Mouse (Mus musculus): Measurements from ENCODE around the gene Gadd45gip1. TPM values are rescaled to one million over a fixed set of nuclear protein-coding genes. Genes with fewer than 3 reads are reported as not detected.

Gadd45gip1 gene
- polyA plus RNA-seq, 1 experiment from 2014 or later = 45.1 TPM

GRCm38 (mm10) chr8:84787523-84788302 lies 43.6 kb upstream of the Gadd45gip1 start:
- no peak for ATAC-seq (ENCODE audit: low FRiP score)
- Histone ChIP-seq H3K27ac (replicated peaks) (no peak overlapping the region), H3K27me3 (replicated peaks) (peaks cover 91% of the 10 kb centered on the region), H3K9me3 (replicated peaks) (no peaks in the 10 kb centered on the region), H3K4me3 (replicated peaks) (no peak overlapping the region), H3K36me3 (no peaks in the 10 kb centered on the region), H3K4me2 (no peak overlapping the region), H3K9ac (replicated peaks) (no peak overlapping the region), H3K4me1 (peaks cover 85% of the 10 kb centered on the region)
- 23% methylated on average over 14 of the region's 14 CpGs for WGBS

GRCm38 (mm10) chr8:84788896-84789295 lies 42.4 kb upstream of the Gadd45gip1 start:
- H3K36me3 ChIP-seq = no peaks in the 10 kb centered on the region
- H3K27ac ChIP-seq (replicated peaks) = peak overlapping the region; percentile 54
- ATAC-seq (ENCODE audit: low FRiP score) = no peak
- peaks cover 88% of the 10 kb centered on the region for H3K4me1 ChIP-seq
- H3K4me3 ChIP-seq (replicated peaks) = no peak overlapping the region
- H3K27me3 ChIP-seq (replicated peaks) = peaks cover 90% of the 10 kb centered on the region
- peak overlapping the region; percentile 24 for H3K4me2 ChIP-seq
- no peaks in the 10 kb centered on the region for H3K9me3 ChIP-seq (replicated peaks)
- H3K9ac ChIP-seq (replicated peaks) = no peak overlapping the region
- WGBS = 25% methylated on average over 11 of the region's 11 CpGs

GRCm38 (mm10) chr8:84789345-84789744 lies 42.0 kb upstream of the Gadd45gip1 start:
- Histone ChIP-seq H3K9me3 (replicated peaks) (no peaks in the 10 kb centered on the region), H3K27ac (replicated peaks) (peak overlapping the region; percentile 54), H3K4me3 (replicated peaks) (no peak overlapping the region), H3K36me3 (no peaks in the 10 kb centered on the region), H3K9ac (replicated peaks) (no peak overlapping the region), H3K27me3 (replicated peaks) (peaks cover 90% of the 10 kb centered on the region), H3K4me2 (peak overlapping the region; percentile 24), H3K4me1 (peaks cover 86% of the 10 kb centered on the region)
- ATAC-seq (ENCODE audit: low FRiP score) = no peak
- WGBS = 50% methylated on average over 5 of the region's 5 CpGs

GRCm38 (mm10) chr8:84789855-84790486 lies 41.4 kb upstream of the Gadd45gip1 start:
- Histone ChIP-seq H3K4me2 (peak overlapping the region; percentile 24; the same call in 1 of the 2 replicates), H3K27ac (replicated peaks) (peak overlapping the region; percentile 54), H3K9me3 (replicated peaks) (no peaks in the 10 kb centered on the region), H3K9ac (replicated peaks) (no peak overlapping the region), H3K4me1 (peaks cover 86% of the 10 kb centered on the region), H3K4me3 (replicated peaks) (no peak overlapping the region), H3K36me3 (no peaks in the 10 kb centered on the region), H3K27me3 (replicated peaks) (peaks cover 89% of the 10 kb centered on the region)
- WGBS = 65% methylated on average over 9 of the region's 9 CpGs
- ATAC-seq (ENCODE audit: low FRiP score) = 0 out of 2 replicates have a peak, but pooled peaks have one; percentile 4

GRCm38 (mm10) chr8:84790537-84790936 lies 40.8 kb upstream of the Gadd45gip1 start:
- H3K36me3 ChIP-seq = no peaks in the 10 kb centered on the region
- peaks cover 87% of the 10 kb centered on the region for H3K4me1 ChIP-seq
- ATAC-seq (ENCODE audit: low FRiP score) = no peak
- H3K27ac ChIP-seq (replicated peaks) = peak overlapping the region; percentile 35
- H3K9ac ChIP-seq (replicated peaks) = no peak overlapping the region
- H3K27me3 ChIP-seq (replicated peaks) = peaks cover 91% of the 10 kb centered on the region
- 64% methylated on average over 2 of the region's 2 CpGs for WGBS
- no peak overlapping the region for H3K4me3 ChIP-seq (replicated peaks)
- no peak overlapping the region for H3K4me2 ChIP-seq
- no peaks in the 10 kb centered on the region for H3K9me3 ChIP-seq (replicated peaks)

GRCm38 (mm10) chr8:84792429-84792947 lies 38.8 kb upstream of the Gadd45gip1 start:
- Histone ChIP-seq H3K27ac (replicated peaks) (peak overlapping the region; percentile 86), H3K27me3 (replicated peaks) (peaks cover 91% of the 10 kb centered on the region), H3K4me1 (peaks cover 80% of the 10 kb centered on the region), H3K4me2 (no peak overlapping the region), H3K9me3 (replicated peaks) (no peaks in the 10 kb centered on the region), H3K36me3 (no peaks in the 10 kb centered on the region), H3K9ac (replicated peaks) (no peak overlapping the region), H3K4me3 (replicated peaks) (no peak overlapping the region)
- 77% methylated on average over 12 of the region's 12 CpGs for whole genome bisulfite sequencing
- no peak for ATAC-seq (ENCODE audit: low FRiP score)

GRCm38 (mm10) chr8:84793134-84793533 lies 38.2 kb upstream of the Gadd45gip1 start:
- H3K4me3 ChIP-seq (replicated peaks) = no peak overlapping the region
- H3K9ac ChIP-seq (replicated peaks) = 0 out of 2 replicates have a peak overlapping the region, but pooled peaks have one; percentile 1
- peaks cover 92% of the 10 kb centered on the region for H3K27me3 ChIP-seq (replicated peaks)
- peak overlapping the region; percentile 36 for H3K4me2 ChIP-seq
- WGBS = 77% methylated on average over 9 of the region's 9 CpGs
- peaks cover 79% of the 10 kb centered on the region for H3K4me1 ChIP-seq
- H3K36me3 ChIP-seq = no peaks in the 10 kb centered on the region
- no peak for ATAC-seq (ENCODE audit: low FRiP score)
- H3K9me3 ChIP-seq (replicated peaks) = no peaks in the 10 kb centered on the region
- H3K27ac ChIP-seq (replicated peaks) = peak overlapping the region; percentile 86

GRCm38 (mm10) chr8:84793791-84794485 lies 37.4 kb upstream of the Gadd45gip1 start:
- peak; percentile 84 for ATAC-seq (ENCODE audit: low FRiP score)
- no peaks in the 10 kb centered on the region for H3K9me3 ChIP-seq (replicated peaks)
- H3K36me3 ChIP-seq = no peaks in the 10 kb centered on the region
- H3K27ac ChIP-seq (replicated peaks) = peak overlapping the region; percentile 86
- peak overlapping the region; percentile 4; the same call in 1 of the 2 replicates for H3K4me3 ChIP-seq (replicated peaks)
- H3K9ac ChIP-seq (replicated peaks) = 0 out of 2 replicates have a peak overlapping the region, but pooled peaks have one; percentile 1
- H3K27me3 ChIP-seq (replicated peaks) = peaks cover 92% of the 10 kb centered on the region
- WGBS = 41% methylated on average over 13 of the region's 13 CpGs
- H3K4me2 ChIP-seq = peak overlapping the region; percentile 36
- peaks cover 77% of the 10 kb centered on the region for H3K4me1 ChIP-seq

- Histone ChIP-seq H3K4me2 (peak overlapping the region; percentile 36), H3K36me3 (no peaks in the 10 kb centered on the region), H3K27ac (replicated peaks) (peak overlapping the region; percentile 86), H3K4me1 (peaks cover 77% of the 10 kb centered on the region), H3K27me3 (replicated peaks) (peaks cover 87% of the 10 kb centered on the region), H3K4me3 (replicated peaks) (no peak overlapping the region; the same call in 1 of the 2 replicates), H3K9me3 (replicated peaks) (no peaks in the 10 kb centered on the region), H3K9ac (replicated peaks) (no peak overlapping the region)
- 50% methylated on average over 7 of the region's 7 CpGs for WGBS
- ATAC-seq (ENCODE audit: low FRiP score) = peak; percentile 37; the same call in 1 of the 2 replicates
Observed at GRCm38 (mm10) chr8:84794486-84794885, 36.8 kb upstream of the Gadd45gip1 start.

- no peak overlapping the region for H3K9ac ChIP-seq (replicated peaks)
Observed at GRCm38 (mm10) chr8:84797256-84797797, 34.0 kb upstream of the Gadd45gip1 start.

GRCm38 (mm10) chr8:84797971-84798370 lies 33.4 kb upstream of the Gadd45gip1 start:
- Histone ChIP-seq H3K27ac (replicated peaks) (peak overlapping the region; percentile 83), H3K9me3 (replicated peaks) (no peaks in the 10 kb centered on the region), H3K9ac (replicated peaks) (no peak overlapping the region; the same call in 1 of the 2 replicates), H3K4me2 (peak overlapping the region; percentile 98), H3K36me3 (no peaks in the 10 kb centered on the region), H3K27me3 (replicated peaks) (peaks cover 81% of the 10 kb centered on the region), H3K4me1 (peaks cover 59% of the 10 kb centered on the region), H3K4me3 (replicated peaks) (peak overlapping the region; percentile 58)
- 64% methylated on average over 6 of the region's 6 CpGs for WGBS
- no peak for ATAC-seq (ENCODE audit: low FRiP score)

More at GRCm38 (mm10) chr8:84797256-84797797, 34.0 kb upstream of the Gadd45gip1 start:
- Histone ChIP-seq H3K27me3 (replicated peaks) (peaks cover 80% of the 10 kb centered on the region), H3K9me3 (replicated peaks) (no peaks in the 10 kb centered on the region), H3K4me2 (peak overlapping the region; percentile 98), H3K27ac (replicated peaks) (peak overlapping the region; percentile 83), H3K4me3 (replicated peaks) (peak overlapping the region; percentile 58; the same call in 1 of the 2 replicates), H3K36me3 (no peaks in the 10 kb centered on the region), H3K4me1 (peaks cover 65% of the 10 kb centered on the region)
- 70% methylated on average over 15 of the region's 15 CpGs for WGBS
- ATAC-seq (ENCODE audit: low FRiP score) = no peak
